Mouse (Mus musculus) neural tube, embryonic 10.5 days (tissue): ENCODE measurements at regions not wholly inside any gene's neighbourhood (a gene's known extent, or its start where the extent isn't known, plus 50 kb on each side); places are given as distances from the start of the nearest gene placed in this dataset.

Experiments
- DNase-seq: peaks from one replicate; pipeline ENCODE4 v3.0.0-alpha.2; 2017; ENCODE audit warnings: low spot score; ENCODE audit errors: extremely low spot score

- peak; percentile 80 for DNase-seq
Observed at GRCm38 (mm10) chr17:47140969-47141842, 130.8 kb upstream of the Ubr2 start.

GRCm38 (mm10) chr17:47140241-47140968 is 130.0 kb upstream of the Ubr2 start:
- DNase-seq, result peak; percentile 78

GRCm38 (mm10) chr17:47139730-47140231 is 129.4 kb upstream of the Ubr2 start:
- DNase-seq, result peak; percentile 91

- DNase-seq, result peak; percentile 48
Observed at GRCm38 (mm10) chr17:47139171-47139617, 128.8 kb upstream of the Ubr2 start.

GRCm38 (mm10) chr17:47138174-47138573 is 127.8 kb upstream of the Ubr2 start:
- DNase-seq, result no peak

- no peak for DNase-seq
Observed at GRCm38 (mm10) chr17:47135391-47135790, 125.0 kb upstream of the Ubr2 start.

GRCm38 (mm10) chr17:47133785-47134184 is 123.4 kb upstream of the Ubr2 start:
- DNase-seq, result no peak

- DNase-seq, result no peak
Observed at GRCm38 (mm10) chr17:47127571-47127970, 117.2 kb upstream of the Ubr2 start.

GRCm38 (mm10) chr17:47123576-47123975 is 113.2 kb upstream of the Ubr2 start:
- no peak for DNase-seq

GRCm38 (mm10) chr17:47122221-47122620 is 111.9 kb upstream of the Ubr2 start:
- DNase-seq, result no peak

- no peak for DNase-seq
Observed at GRCm38 (mm10) chr17:47118010-47118409, 107.7 kb upstream of the Ubr2 start.

GRCm38 (mm10) chr17:47115754-47116153 is 105.4 kb upstream of the Ubr2 start:
- DNase-seq, result peak; percentile 36

GRCm38 (mm10) chr17:47115141-47115540 is 104.8 kb upstream of the Ubr2 start:
- no peak for DNase-seq

GRCm38 (mm10) chr17:47114736-47115135 is 104.4 kb upstream of the Ubr2 start:
- DNase-seq, result no peak

- DNase-seq, result no peak
Observed at GRCm38 (mm10) chr17:47112556-47113225, 102.3 kb upstream of the Ubr2 start.

- no peak for DNase-seq
Observed at GRCm38 (mm10) chr17:47110836-47111235, 100.5 kb upstream of the Ubr2 start.

GRCm38 (mm10) chr17:47104328-47104727 is 94.0 kb upstream of the Ubr2 start:
- DNase-seq, result no peak

- no peak for DNase-seq
Observed at GRCm38 (mm10) chr17:47095191-47095590, 84.8 kb upstream of the Ubr2 start.

GRCm38 (mm10) chr17:47092076-47092475 is 81.7 kb upstream of the Ubr2 start:
- DNase-seq, result no peak

- no peak for DNase-seq
Observed at GRCm38 (mm10) chr17:47089769-47090168, 79.4 kb upstream of the Ubr2 start.

GRCm38 (mm10) chr17:47069206-47069605 is 58.9 kb upstream of the Ubr2 start:
- DNase-seq, result no peak
